Mouse (Mus musculus) embryonic facial prominence, embryonic 15.5 days (tissue): Measurements from ENCODE around the gene Adprhl2. TPM values are rescaled to one million over a fixed set of nuclear protein-coding genes. Genes with fewer than 3 reads are reported as not detected.
A peak's percentile ranks its signal among the peaks of the same experiment; 100 is the strongest.

Experiments
- ATAC-seq: fragments of 200-750 bp; cut with Nextera tagmentation; 2 replicates; pipeline ENCODE4 v1.8.0; 2017; ENCODE audit warnings: low read depth, moderate TSS enrichment; ENCODE audit not compliant: insufficient number of reproducible peaks, low FRiP score, low TSS enrichment
- H3K27ac ChIP-seq: fragments of 300-500 bp; sonication (generic); replicated peaks from 2 replicates; pipeline ENCODE4 v1.5.1; 2015; ENCODE audit warnings: mild to moderate bottlenecking, inconsistent platforms
- H3K27me3 ChIP-seq: fragments of 300-500 bp; sonication (generic); 2 replicates; pipeline ENCODE4 v1.6.1; 2015; ENCODE audit warnings: inconsistent platforms
- H3K36me3 ChIP-seq: fragments of 300-500 bp; sonication (generic); 2 replicates; pipeline ENCODE4 v1.6.1; 2015; ENCODE audit warnings: mild to moderate bottlenecking, inconsistent platforms
- H3K4me1 ChIP-seq: fragments of 300-500 bp; sonication (generic); 2 replicates; pipeline ENCODE4 v1.6.1; 2015; ENCODE audit warnings: inconsistent platforms
- H3K4me2 ChIP-seq: fragments of 300-500 bp; sonication (generic); replicated peaks from 2 replicates; pipeline ENCODE4 v1.6.1; 2015; ENCODE audit warnings: mild to moderate bottlenecking, inconsistent platforms
- H3K4me3 ChIP-seq: fragments of 300-500 bp; sonication (generic); replicated peaks from 2 replicates; pipeline ENCODE4 v1.5.1; 2015; ENCODE audit warnings: mild to moderate bottlenecking, inconsistent platforms
- H3K9ac ChIP-seq: fragments of 300-500 bp; sonication (generic); 2 replicates; pipeline ENCODE4 v1.6.1; 2015; ENCODE audit warnings: inconsistent platforms
- H3K9me3 ChIP-seq: fragments of 300-500 bp; sonication (generic); replicated peaks from 2 replicates; pipeline ENCODE4 v1.6.1; 2016; ENCODE audit warnings: inconsistent platforms
- WGBS: fragments of 180-500 bp; shearing (Covaris S2); methylation state at CpG from one replicate; pipeline ENCODE4 v1.1.7; 2015; 5-methylcytosine and 5-hydroxymethylcytosine counted together
- polyA plus RNA-seq: library from polyadenylated mRNA; unstranded; fragments of >200 nt; fragmentation: Nextera tagmentation; extraction: Ambion mirVana; gene quantifications from 2 replicates; pipeline ENCODE4 v1.2.1, GENCODE M21; 2015

The Adprhl2 gene
- polyA plus RNA-seq, 1 experiment from 2014 or later: 89.3 TPM

GRCm38 (mm10) chr4:126321854-126322511 lies 480 bp upstream of the Adprhl2 start:
- Histone ChIP-seq H3K27me3 (no peaks in the 10 kb centered on the region), H3K9me3 (no peaks in the 10 kb centered on the region), H3K9ac (no peak overlapping the region), H3K4me2 (peak overlapping the region; percentile 78), H3K4me1 (peaks cover 35% of the 10 kb centered on the region), H3K27ac (no peak overlapping the region), H3K36me3 (peaks cover 16% of the 10 kb centered on the region), H3K4me3 (peak overlapping the region; percentile 89)
- WGBS: 53% methylated on average over 28 of the region's 28 CpGs
- no peak for ATAC-seq

GRCm38 (mm10) chr4:126319806-126320205 lies 1.7 kb downstream of the Adprhl2 start:
- Histone ChIP-seq H3K9me3 (no peaks in the 10 kb centered on the region), H3K27ac (no peak overlapping the region), H3K4me2 (no peak overlapping the region), H3K4me3 (no peak overlapping the region), H3K4me1 (peaks cover 41% of the 10 kb centered on the region), H3K9ac (no peak overlapping the region), H3K36me3 (peaks cover 31% of the 10 kb centered on the region), H3K27me3 (no peaks in the 10 kb centered on the region)
- WGBS: 88% methylated on average over 6 of the region's 6 CpGs
- ATAC-seq: no peak

GRCm38 (mm10) chr4:126316443-126317040 lies 5.0 kb downstream of the Adprhl2 start:
- no peak overlapping the region for H3K27ac ChIP-seq
- ATAC-seq: no peak
- H3K36me3 ChIP-seq: peaks cover 35% of the 10 kb centered on the region
- H3K9me3 ChIP-seq: no peaks in the 10 kb centered on the region
- H3K4me2 ChIP-seq: no peak overlapping the region
- no peak overlapping the region for H3K4me3 ChIP-seq
- H3K4me1 ChIP-seq: peaks cover 54% of the 10 kb centered on the region
- no peaks in the 10 kb centered on the region for H3K27me3 ChIP-seq
- H3K9ac ChIP-seq: no peak overlapping the region
- WGBS: 89% methylated on average over 13 of the region's 13 CpGs

GRCm38 (mm10) chr4:126315931-126316330 lies 5.6 kb downstream of the Adprhl2 start:
- Histone ChIP-seq H3K36me3 (peaks cover 36% of the 10 kb centered on the region), H3K4me2 (no peak overlapping the region), H3K9ac (no peak overlapping the region), H3K9me3 (no peaks in the 10 kb centered on the region), H3K27ac (no peak overlapping the region), H3K4me1 (peaks cover 53% of the 10 kb centered on the region), H3K4me3 (no peak overlapping the region), H3K27me3 (no peaks in the 10 kb centered on the region)
- ATAC-seq: no peak
- 42% methylated on average over 5 of the region's 5 CpGs for WGBS

GRCm38 (mm10) chr4:126314393-126314792 lies 7.1 kb downstream of the Adprhl2 start:
- 19% methylated on average over 10 of the region's 10 CpGs for WGBS
- ATAC-seq: peak; percentile 58
- no peak overlapping the region for H3K9ac ChIP-seq
- H3K4me1 ChIP-seq: peaks cover 47% of the 10 kb centered on the region
- peaks cover 36% of the 10 kb centered on the region for H3K36me3 ChIP-seq
- peak overlapping the region; percentile 82 for H3K27ac ChIP-seq
- no peaks in the 10 kb centered on the region for H3K27me3 ChIP-seq
- H3K4me3 ChIP-seq: no peak overlapping the region
- no peaks in the 10 kb centered on the region for H3K9me3 ChIP-seq
- H3K4me2 ChIP-seq: no peak overlapping the region

GRCm38 (mm10) chr4:126313202-126313601 lies 8.3 kb downstream of the Adprhl2 start:
- Histone ChIP-seq H3K27me3 (no peaks in the 10 kb centered on the region), H3K9ac (no peak overlapping the region), H3K9me3 (no peaks in the 10 kb centered on the region), H3K36me3 (peaks cover 32% of the 10 kb centered on the region), H3K4me3 (no peak overlapping the region), H3K4me1 (peaks cover 47% of the 10 kb centered on the region), H3K4me2 (no peak overlapping the region), H3K27ac (peak overlapping the region; percentile 82)
- no peak for ATAC-seq
- WGBS: 30% methylated on average over 5 of the region's 5 CpGs

GRCm38 (mm10) chr4:126311566-126312200 lies 9.8 kb downstream of the Adprhl2 start:
- Histone ChIP-seq H3K4me3 (no peak overlapping the region), H3K4me1 (peaks cover 47% of the 10 kb centered on the region), H3K27me3 (no peaks in the 10 kb centered on the region), H3K36me3 (peaks cover 17% of the 10 kb centered on the region), H3K4me2 (no peak overlapping the region), H3K9me3 (no peaks in the 10 kb centered on the region), H3K9ac (no peak overlapping the region), H3K27ac (peak overlapping the region; percentile 82)
- no peak for ATAC-seq
- WGBS: 92% methylated on average over 16 of the region's 16 CpGs

- no peak overlapping the region for H3K4me2 ChIP-seq
- ATAC-seq: no peak
- no peak overlapping the region for H3K4me3 ChIP-seq
- no peak overlapping the region for H3K9ac ChIP-seq
- H3K36me3 ChIP-seq: 0 out of 2 replicates have a peak, but pooled peaks cover 5% of the 10 kb centered on the region
- H3K27me3 ChIP-seq: no peaks in the 10 kb centered on the region
- H3K4me1 ChIP-seq: peaks cover 37% of the 10 kb centered on the region
- H3K27ac ChIP-seq: no peak overlapping the region
- H3K9me3 ChIP-seq: no peaks in the 10 kb centered on the region
- 81% methylated on average over 6 of the region's 7 CpGs for WGBS
These were observed 11.2 kb downstream of the Adprhl2 start for GRCm38 (mm10) chr4:126310344-126310743.

GRCm38 (mm10) chr4:126309922-126310309 lies 11.6 kb downstream of the Adprhl2 start:
- Histone ChIP-seq H3K4me3 (no peak overlapping the region; the same call in 1 of the 2 replicates), H3K9me3 (no peaks in the 10 kb centered on the region), H3K27ac (no peak overlapping the region), H3K9ac (no peak overlapping the region), H3K4me1 (peaks cover 34% of the 10 kb centered on the region), H3K27me3 (no peaks in the 10 kb centered on the region), H3K36me3 (0 out of 2 replicates have a peak, but pooled peaks cover 5% of the 10 kb centered on the region), H3K4me2 (peak overlapping the region; percentile 39)
- 4% methylated on average over 7 of the region's 7 CpGs for WGBS
- ATAC-seq: no peak

GRCm38 (mm10) chr4:126309211-126309921 lies 12.1 kb downstream of the Adprhl2 start:
- no peak for ATAC-seq
- H3K9me3 ChIP-seq: no peaks in the 10 kb centered on the region
- WGBS: 17% methylated on average over 20 of the region's 20 CpGs
- no peaks in the 10 kb centered on the region for H3K27me3 ChIP-seq
- H3K4me3 ChIP-seq: no peak overlapping the region; the same call in 1 of the 2 replicates
- 0 out of 2 replicates have a peak, but pooled peaks cover 5% of the 10 kb centered on the region for H3K36me3 ChIP-seq
- peak overlapping the region; percentile 39 for H3K4me2 ChIP-seq
- H3K4me1 ChIP-seq: peaks cover 28% of the 10 kb centered on the region
- no peak overlapping the region for H3K27ac ChIP-seq
- no peak overlapping the region for H3K9ac ChIP-seq

- ATAC-seq: no peak
- 0 out of 2 replicates have a peak, but pooled peaks cover 4% of the 10 kb centered on the region for H3K36me3 ChIP-seq
- no peak overlapping the region for H3K9ac ChIP-seq
- H3K4me1 ChIP-seq: peaks cover 11% of the 10 kb centered on the region
- H3K27me3 ChIP-seq: peaks cover 7% of the 10 kb centered on the region
- no peak overlapping the region for H3K27ac ChIP-seq
- no peaks in the 10 kb centered on the region for H3K9me3 ChIP-seq
- 8% methylated on average over 2 of the region's 2 CpGs for WGBS
- H3K4me2 ChIP-seq: no peak overlapping the region
- no peak overlapping the region for H3K4me3 ChIP-seq
These were observed 14.7 kb downstream of the Adprhl2 start for GRCm38 (mm10) chr4:126306827-126307226.
